Mouse (Mus musculus) liver, embryonic 14.5 days (tissue): ENCODE data around the gene Ambra1.

ENCODE experiments used
- CTCF ChIP-seq: IDR thresholded peaks from 2 replicates; pipeline ENCODE4 v1.5.1; 2016; ENCODE audit warnings: antibody characterized with exemption, low read depth, control low read depth
- EP300 ChIP-seq: IDR thresholded peaks from 2 replicates; pipeline ENCODE4 v1.6.1; 2016; ENCODE audit warnings: antibody characterized with exemption, low read depth

- TF ChIP-seq CTCF (no peak), EP300 (no peak)
Observed at GRCm38 (mm10) chr2:91961901-91962761, 232.2 kb downstream of the Ambra1 start.
